Mouse (Mus musculus) G1E (cell line): ENCODE results near the gene Eif2s1. TPM values are rescaled to one million over a fixed set of nuclear protein-coding genes. Genes with fewer than 3 reads are reported as not detected.

ENCODE experiments used
- ATAC-seq: 2 replicates; pipeline ENCODE4 v1.8.0; 2016; ENCODE audit warnings: mild to moderate bottlenecking; ENCODE audit not compliant: insufficient number of reproducible peaks, poor library complexity, low FRiP score, severe bottlenecking; ENCODE audit errors: extremely low read depth
- DNase-seq: peaks from one replicate; pipeline ENCODE4 v3.0.0; 2012; ENCODE audit warnings: low spot score
- H3K27me3 ChIP-seq: 2 replicates; pipeline ENCODE4 v1.6.1; 2012; ENCODE audit warnings: mild to moderate bottlenecking, low read length, inconsistent platforms; ENCODE audit not compliant: insufficient read depth
- H3K36me3 ChIP-seq: replicated peaks from 2 replicates; pipeline ENCODE3; 2012; ENCODE audit warnings: mild to moderate bottlenecking, inconsistent platforms
- H3K4me1 ChIP-seq: 2 replicates; pipeline ENCODE4 v1.6.1; 2012; ENCODE audit warnings: low read depth, low read length, inconsistent platforms, mixed read lengths; ENCODE audit not compliant: insufficient read depth
- H3K4me3 ChIP-seq: 2 replicates; pipeline ENCODE4 v1.5.1; 2012; ENCODE audit warnings: low read depth, mild to moderate bottlenecking, inconsistent platforms, low read length, moderate library complexity, mixed read lengths
- H3K9me3 ChIP-seq: replicated peaks from 2 replicates; pipeline ENCODE4 v1.6.1; 2012; ENCODE audit warnings: inconsistent platforms
- CTCF ChIP-seq: IDR thresholded peaks from 2 replicates; pipeline ENCODE4 v1.5.1; 2012; ENCODE audit warnings: low read depth, low read length, inconsistent platforms, mixed read lengths
- GATA1 ChIP-seq: IDR thresholded peaks from 2 replicates; pipeline ENCODE4 v1.6.1; 2012; ENCODE audit warnings: borderline replicate concordance, low read length, inconsistent platforms, mixed read lengths
- GATA2 ChIP-seq: IDR thresholded peaks from 2 replicates; pipeline ENCODE4 v1.6.1; 2012; ENCODE audit warnings: low read depth, low read length, inconsistent platforms, borderline replicate concordance
- POLR2AphosphoS5 ChIP-seq: IDR thresholded peaks from 2 replicates; pipeline ENCODE4 v1.6.1; 2012; ENCODE audit warnings: low read depth, low read length, inconsistent platforms; ENCODE audit not compliant: insufficient replicate concordance
- TAL1 ChIP-seq: conservative IDR thresholded peaks from 2 replicates; pipeline ENCODE4 v1.6.1; 2012; ENCODE audit warnings: low read depth, low read length, inconsistent platforms, mixed read lengths
- polyA plus RNA-seq: library from polyadenylated mRNA; stranded (reverse); fragments of >175 nt; gene quantifications from 2 replicates; pipeline ENCODE4 v1.2.3, GENCODE M21; 2012
- total RNA-seq, 2 experiments: library from RNA; stranded (forward) in 1 of 2; stranded (reverse) in 1 of 2; fragments of 200-1000 nt in 1 of 2; fragments of >200 nt in 1 of 2; fragmentation: Nextera tagmentation in 1 of 2; gene quantifications; 2 replicates each; pipeline ENCODE4 v1.2.3; 2014 to 2017

Gene Eif2s1
- total RNA-seq (2014; fragmentation: Nextera tagmentation) = 332 and 357 TPM in 2 replicates
- total RNA-seq (2017) = 191 and 198 TPM in 2 replicates
- polyA plus RNA-seq = 43.4 and 52.3 TPM in 2 replicates

GRCm38 (mm10) chr12:78861496-78862253, at the start of gene Eif2s1, which contains the start of gene Atp6v1d:
Gene Eif2s1 (plus strand): TSS chr12:78861819.
Gene Atp6v1d (minus strand): TSS chr12:78861638.
- TF ChIP-seq TAL1 (no peak), CTCF (peak; percentile 65), GATA2 (no peak), GATA1 (no peak)
- Histone ChIP-seq H3K9me3 (no peaks in the 10 kb centered on the region), H3K36me3 (peaks cover 39% of the 10 kb centered on the region), H3K4me1 (peaks cover 48% of the 10 kb centered on the region), H3K4me3 (peak within 1 kb of the TSS; percentile 86), H3K27me3 (no peaks in the 10 kb centered on the region)
- ATAC-seq = peak; percentile 92
- DNase-seq = peak; percentile 97

- H3K27me3 ChIP-seq = no peaks in the 10 kb centered on the region
- no peaks in the 10 kb centered on the region for H3K9me3 ChIP-seq
- TF ChIP-seq GATA1 (no peak), POLR2AphosphoS5 (no peak), CTCF (no peak), TAL1 (no peak), GATA2 (no peak)
- ATAC-seq (no peak), DNase-seq (no peak)
- no peak overlapping the region for H3K4me3 ChIP-seq
- H3K36me3 ChIP-seq = peaks cover 47% of the 10 kb centered on the region
- H3K4me1 ChIP-seq = no peaks in the 10 kb centered on the region
Measured at GRCm38 (mm10) chr12:78814437-78814836, 47.2 kb upstream of the Eif2s1 start.

- no peak for DNase-seq
- Histone ChIP-seq H3K4me1 (peaks cover 10% of the 10 kb centered on the region), H3K4me3 (no peak overlapping the region), H3K27me3 (no peaks in the 10 kb centered on the region), H3K36me3 (peaks cover 78% of the 10 kb centered on the region), H3K9me3 (no peaks in the 10 kb centered on the region)
- TF ChIP-seq GATA2 (no peak), POLR2AphosphoS5 (no peak), CTCF (no peak), GATA1 (no peak), TAL1 (no peak)
- ATAC-seq = no peak
Measured at GRCm38 (mm10) chr12:78834496-78834895, 27.1 kb upstream of the Eif2s1 start.

GRCm38 (mm10) chr12:78839906-78840305, 21.7 kb upstream of the Eif2s1 start:
- Histone ChIP-seq H3K36me3 (peaks cover 87% of the 10 kb centered on the region), H3K27me3 (no peaks in the 10 kb centered on the region), H3K9me3 (no peaks in the 10 kb centered on the region), H3K4me1 (peaks cover 8% of the 10 kb centered on the region), H3K4me3 (no peak overlapping the region)
- ATAC-seq (no peak), DNase-seq (no peak)
- TF ChIP-seq POLR2AphosphoS5 = no peak
- TF ChIP-seq GATA1 = no peak
- no peak for TF ChIP-seq GATA2
- TF ChIP-seq TAL1 = no peak
- TF ChIP-seq CTCF = no peak

GRCm38 (mm10) chr12:78842429-78842828, 19.2 kb upstream of the Eif2s1 start:
- ATAC-seq (no peak), DNase-seq (no peak)
- Histone ChIP-seq H3K9me3 (no peaks in the 10 kb centered on the region), H3K4me3 (no peak overlapping the region), H3K27me3 (no peaks in the 10 kb centered on the region), H3K4me1 (no peaks in the 10 kb centered on the region; the same call in 1 of the 2 replicates), H3K36me3 (peaks cover 79% of the 10 kb centered on the region)
- TF ChIP-seq POLR2AphosphoS5 (no peak), GATA1 (no peak), GATA2 (no peak), CTCF (no peak), TAL1 (no peak)

GRCm38 (mm10) chr12:78848246-78848645, 13.4 kb upstream of the Eif2s1 start:
- Histone ChIP-seq H3K4me1 (no peaks in the 10 kb centered on the region), H3K9me3 (no peaks in the 10 kb centered on the region), H3K36me3 (peaks cover 66% of the 10 kb centered on the region), H3K4me3 (no peak overlapping the region), H3K27me3 (no peaks in the 10 kb centered on the region)
- TF ChIP-seq CTCF (no peak), POLR2AphosphoS5 (no peak), GATA2 (no peak), TAL1 (no peak), GATA1 (no peak)
- ATAC-seq (no peak), DNase-seq (no peak)
